Mouse (Mus musculus) lung, embryonic 16.5 days (tissue): ENCODE measurements around the gene Cdc14a. TPM values are rescaled to one million over a fixed set of nuclear protein-coding genes. Genes with fewer than 3 reads are reported as not detected.

Source experiments
- ATAC-seq: fragments of 200-750 bp; cut with Nextera tagmentation; 2 replicates; pipeline ENCODE4 v1.8.0; 2017; ENCODE audit warnings: low read depth, mild to moderate bottlenecking, moderate library complexity
- H3K27ac ChIP-seq: fragments of 300-500 bp; sonication (generic); 2 replicates; pipeline ENCODE4 v1.5.1; 2014; ENCODE audit warnings: mild to moderate bottlenecking, control low read depth, low read length
- H3K27me3 ChIP-seq: fragments of 300-500 bp; sonication (generic); 2 replicates; pipeline ENCODE4 v1.6.1; 2014; ENCODE audit warnings: low read depth, low read length, mixed read lengths; ENCODE audit not compliant: control insufficient read depth, insufficient read depth
- H3K36me3 ChIP-seq: fragments of 300-500 bp; sonication (generic); 2 replicates; pipeline ENCODE4 v1.6.1; 2014; ENCODE audit warnings: low read length; ENCODE audit not compliant: control insufficient read depth, insufficient read depth
- H3K4me1 ChIP-seq: fragments of 300-500 bp; sonication (generic); replicated peaks from 2 replicates; pipeline ENCODE4 v1.6.1; 2014; ENCODE audit warnings: low read length, mixed read lengths; ENCODE audit not compliant: control insufficient read depth, insufficient read depth
- H3K4me2 ChIP-seq: fragments of 300-500 bp; sonication (generic); 2 replicates; pipeline ENCODE4 v1.6.1; 2014; ENCODE audit warnings: low read depth, low read length, control low read depth
- H3K4me3 ChIP-seq: fragments of 300-500 bp; sonication (generic); 2 replicates; pipeline ENCODE4 v1.5.1; 2014; ENCODE audit warnings: mild to moderate bottlenecking, low read length, control low read depth
- H3K9ac ChIP-seq: fragments of 300-500 bp; sonication (generic); 2 replicates; pipeline ENCODE4 v1.6.1; 2014; ENCODE audit warnings: low read length, control low read depth
- H3K9me3 ChIP-seq: fragments of 300-500 bp; sonication (generic); 2 replicates; pipeline ENCODE4 v1.6.1; 2016; ENCODE audit warnings: low read length; ENCODE audit not compliant: control insufficient read depth
- WGBS: fragments of 180-500 bp; shearing (Covaris S2); extraction: QIAGEN DNeasy Blood & Tissue Kit; methylation state at CpG from one replicate; pipeline ENCODE4 v1.1.7; 2014; 5-methylcytosine and 5-hydroxymethylcytosine counted together
- polyA plus RNA-seq: library from polyadenylated mRNA; unstranded; fragments of >200 nt; fragmentation: Nextera tagmentation; extraction: Ambion mirVana; gene quantifications from 2 replicates; pipeline ENCODE4 v1.2.1, GENCODE M21; 2015

Gene Cdc14a
- polyA plus RNA-seq, 1 experiment from 2014 or later: 6.8 TPM

DNA sequence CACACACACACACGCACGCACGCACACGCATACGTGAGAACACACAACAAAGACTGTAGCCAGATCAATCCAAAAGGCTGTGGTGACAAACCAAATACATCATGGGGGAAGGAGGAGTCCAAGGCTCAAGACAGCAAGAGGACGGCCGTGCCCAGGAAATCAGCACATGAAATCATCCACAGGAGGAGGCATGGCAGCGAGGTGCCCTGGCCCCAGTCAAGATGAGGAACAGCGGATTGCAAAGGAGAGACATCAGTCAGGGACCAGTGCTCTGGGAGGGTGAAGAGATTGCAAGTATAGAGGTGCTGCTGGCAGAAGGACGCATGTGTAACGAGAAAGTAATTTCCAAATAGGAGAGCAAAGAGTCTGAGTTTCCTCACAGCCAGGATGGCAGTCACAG is 22.4 kb downstream of the Cdc14a start:
- Histone ChIP-seq H3K9ac (no peak overlapping the region), H3K4me1 (no peaks in the 10 kb centered on the region), H3K27ac (no peak overlapping the region), H3K27me3 (no peaks in the 10 kb centered on the region), H3K9me3 (no peaks in the 10 kb centered on the region), H3K36me3 (no peaks in the 10 kb centered on the region), H3K4me3 (no peak overlapping the region), H3K4me2 (no peak overlapping the region)
- ATAC-seq: no peak
- WGBS: 87% methylated on average over 11 of the region's 11 CpGs

- H3K9ac ChIP-seq: no peak overlapping the region
- no peaks in the 10 kb centered on the region for H3K36me3 ChIP-seq
- H3K4me1 ChIP-seq: no peaks in the 10 kb centered on the region
- ATAC-seq: no peak
- H3K27ac ChIP-seq: no peak overlapping the region
- H3K4me3 ChIP-seq: no peak overlapping the region
- H3K27me3 ChIP-seq: no peaks in the 10 kb centered on the region
- whole genome bisulfite sequencing: 73% methylated on average over 22 of the region's 22 CpGs
- H3K4me2 ChIP-seq: no peak overlapping the region
- H3K9me3 ChIP-seq: no peaks in the 10 kb centered on the region
These were observed 24.3 kb downstream of the Cdc14a start for GRCm38 (mm10) chr3:116399349-116400090.

- no peak overlapping the region for H3K4me2 ChIP-seq
- H3K4me3 ChIP-seq: no peak overlapping the region
- no peak overlapping the region for H3K9ac ChIP-seq
- no peaks in the 10 kb centered on the region for H3K9me3 ChIP-seq
- no peaks in the 10 kb centered on the region for H3K36me3 ChIP-seq
- no peaks in the 10 kb centered on the region for H3K27me3 ChIP-seq
- ATAC-seq: no peak
- no peaks in the 10 kb centered on the region for H3K4me1 ChIP-seq
- WGBS: 83% methylated on average over 10 of the region's 10 CpGs
- H3K27ac ChIP-seq: no peak overlapping the region
These were observed 25.3 kb downstream of the Cdc14a start for GRCm38 (mm10) chr3:116398543-116398942.

DNA sequence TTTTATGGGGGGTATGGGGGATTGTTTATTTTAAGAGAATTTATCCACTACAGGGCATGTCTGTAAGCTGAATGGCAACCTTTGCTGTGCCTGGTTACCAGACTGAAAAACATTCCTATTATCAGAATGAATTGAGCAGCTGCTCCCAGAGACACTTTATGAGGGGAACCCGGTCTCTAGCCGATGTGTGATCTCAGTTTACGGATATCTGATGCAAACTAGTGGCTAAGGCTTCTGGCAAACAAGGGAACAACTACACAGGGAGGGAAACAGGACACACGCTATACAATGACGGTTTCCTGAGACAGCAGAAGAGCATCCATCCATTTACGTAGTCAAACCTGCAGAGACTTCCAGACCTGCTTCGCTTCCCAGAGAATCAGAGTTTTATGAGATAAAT is 25.9 kb downstream of the Cdc14a start:
- 84% methylated on average over 7 of the region's 7 CpGs for WGBS

GRCm38 (mm10) chr3:116397341-116397740 is 26.5 kb downstream of the Cdc14a start:
- H3K9ac ChIP-seq: no peak overlapping the region
- H3K27ac ChIP-seq: no peak overlapping the region
- H3K4me3 ChIP-seq: no peak overlapping the region
- H3K36me3 ChIP-seq: peaks cover 1% of the 10 kb centered on the region; the same call in 1 of the 2 replicates
- no peak for ATAC-seq
- no peak overlapping the region for H3K4me2 ChIP-seq
- WGBS: 74% methylated on average over 6 of the region's 6 CpGs
- no peaks in the 10 kb centered on the region for H3K9me3 ChIP-seq
- no peaks in the 10 kb centered on the region for H3K4me1 ChIP-seq
- H3K27me3 ChIP-seq: no peaks in the 10 kb centered on the region

More for the DNA sequence above, 25.9 kb downstream of the Cdc14a start:
- H3K9ac ChIP-seq: no peak overlapping the region
- no peak for ATAC-seq
- no peak overlapping the region for H3K4me3 ChIP-seq
- no peaks in the 10 kb centered on the region for H3K4me1 ChIP-seq
- no peaks in the 10 kb centered on the region for H3K36me3 ChIP-seq
- no peak overlapping the region for H3K27ac ChIP-seq
- H3K27me3 ChIP-seq: no peaks in the 10 kb centered on the region
- H3K4me2 ChIP-seq: no peak overlapping the region
- no peaks in the 10 kb centered on the region for H3K9me3 ChIP-seq

DNA sequence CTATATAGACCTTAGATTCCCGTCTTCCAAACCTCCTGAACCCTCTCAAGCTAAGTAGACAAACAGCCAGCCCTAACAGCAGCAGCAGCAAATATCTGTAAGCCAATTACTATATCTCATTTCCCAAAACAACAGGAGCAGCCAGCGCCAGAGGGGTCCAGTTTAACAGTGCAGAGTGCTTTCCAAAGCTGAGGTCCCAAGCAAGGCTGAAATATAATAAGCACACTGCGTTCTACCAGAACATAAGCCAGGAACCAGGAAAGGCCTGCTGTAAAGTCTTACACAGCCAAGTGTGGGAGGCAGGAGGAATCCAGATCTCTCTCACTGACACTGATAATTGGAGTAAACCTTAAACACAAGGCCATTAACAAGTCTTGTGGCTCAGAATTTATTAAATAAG is 27.3 kb downstream of the Cdc14a start:
- 81% methylated on average over 3 of the region's 3 CpGs for WGBS
- no peak overlapping the region for H3K9ac ChIP-seq
- no peak overlapping the region for H3K4me2 ChIP-seq
- H3K4me1 ChIP-seq: no peaks in the 10 kb centered on the region
- no peaks in the 10 kb centered on the region for H3K9me3 ChIP-seq
- peaks cover 2% of the 10 kb centered on the region; the same call in 1 of the 2 replicates for H3K36me3 ChIP-seq
- ATAC-seq: no peak
- H3K27ac ChIP-seq: no peak overlapping the region
- H3K4me3 ChIP-seq: no peak overlapping the region
- no peaks in the 10 kb centered on the region for H3K27me3 ChIP-seq

- Histone ChIP-seq H3K27me3 (no peaks in the 10 kb centered on the region), H3K4me1 (no peaks in the 10 kb centered on the region), H3K4me2 (no peak overlapping the region), H3K9ac (no peak overlapping the region), H3K36me3 (peaks cover 2% of the 10 kb centered on the region; the same call in 1 of the 2 replicates), H3K9me3 (no peaks in the 10 kb centered on the region), H3K4me3 (no peak overlapping the region), H3K27ac (no peak overlapping the region)
- ATAC-seq: no peak
- WGBS: 54% methylated on average over 5 of the region's 5 CpGs
These were observed 28.9 kb downstream of the Cdc14a start for GRCm38 (mm10) chr3:116394885-116395390.

DNA sequence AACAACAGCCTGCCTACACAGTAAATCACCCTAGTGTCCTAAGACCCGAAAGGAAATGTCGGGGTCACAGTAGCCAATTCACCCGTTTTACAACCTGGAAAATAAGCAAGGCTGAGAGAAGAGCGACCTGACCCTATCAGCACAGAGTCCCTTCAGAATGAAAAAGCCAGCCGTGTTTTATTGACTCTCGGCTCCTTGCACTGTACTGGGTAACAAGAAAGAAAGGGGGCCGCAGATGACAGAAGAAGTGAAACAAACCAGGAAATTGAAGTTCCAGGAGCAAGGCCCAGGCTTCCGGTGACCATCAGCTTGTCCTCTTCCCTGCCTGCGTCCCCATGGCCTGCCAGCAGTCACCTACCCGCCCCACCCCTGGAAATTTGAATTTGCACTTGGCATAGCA is 32.4 kb downstream of the Cdc14a start:
- 0 out of 2 replicates have a peak, but pooled peaks cover 1% of the 10 kb centered on the region for H3K4me1 ChIP-seq
- no peak overlapping the region for H3K4me2 ChIP-seq
- H3K27me3 ChIP-seq: no peaks in the 10 kb centered on the region
- WGBS: 75% methylated on average over 10 of the region's 10 CpGs
- no peak overlapping the region for H3K27ac ChIP-seq
- no peaks in the 10 kb centered on the region for H3K9me3 ChIP-seq
- H3K9ac ChIP-seq: no peak overlapping the region
- peaks cover 2% of the 10 kb centered on the region; the same call in 1 of the 2 replicates for H3K36me3 ChIP-seq
- H3K4me3 ChIP-seq: no peak overlapping the region
- no peak for ATAC-seq

DNA sequence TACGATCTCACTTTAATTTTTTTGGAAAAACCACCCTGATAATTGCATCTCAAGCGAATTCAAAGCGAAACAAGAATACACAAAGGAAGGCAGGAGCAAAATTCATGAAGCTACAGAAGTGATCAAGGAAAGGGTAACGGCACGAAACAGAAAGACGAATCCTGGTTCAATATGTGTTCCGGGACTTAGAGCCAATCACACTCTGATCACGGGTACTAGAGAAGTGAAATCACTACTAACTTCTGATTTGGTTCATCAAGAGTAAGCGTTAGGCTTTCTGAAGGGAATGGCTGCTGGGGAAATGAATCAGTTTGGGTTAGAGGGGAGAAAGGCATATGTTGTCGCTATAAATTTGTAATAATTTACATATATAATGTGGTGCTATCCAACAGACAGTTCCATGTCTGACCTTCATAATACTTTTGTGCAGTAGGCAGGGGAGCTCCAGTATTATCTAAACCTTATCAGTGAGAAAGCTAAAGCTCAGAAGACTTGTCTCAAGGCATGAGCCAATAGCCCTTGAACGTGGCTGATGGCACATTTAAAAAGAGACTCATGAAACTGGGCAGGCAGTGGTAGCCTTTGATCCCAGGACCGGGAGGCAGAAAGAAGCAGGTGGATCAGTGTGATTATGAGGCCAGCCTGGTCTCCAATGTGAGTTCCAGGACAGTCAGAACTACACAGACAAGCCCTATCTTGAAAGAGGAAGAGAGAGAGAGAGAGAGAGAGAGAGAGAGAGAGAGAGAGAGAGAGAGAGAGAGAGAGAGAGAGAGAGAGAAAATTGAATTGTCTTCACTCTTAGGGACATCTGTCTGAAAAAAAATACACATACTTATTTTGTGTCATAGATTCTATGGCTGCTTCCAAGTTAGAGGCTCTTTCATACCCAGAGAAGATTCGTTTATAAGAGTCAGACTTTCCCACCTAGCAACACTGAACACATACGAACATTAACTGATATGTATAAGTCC is 34.0 kb downstream of the Cdc14a start:
- no peak for ATAC-seq

More for the DNA sequence above, 34.0 kb downstream of the Cdc14a start:
- H3K27ac ChIP-seq: no peak overlapping the region
- no peak overlapping the region for H3K4me2 ChIP-seq
- H3K4me3 ChIP-seq: no peak overlapping the region
- H3K9me3 ChIP-seq: no peaks in the 10 kb centered on the region
- peaks cover 2% of the 10 kb centered on the region; the same call in 1 of the 2 replicates for H3K36me3 ChIP-seq
- H3K27me3 ChIP-seq: no peaks in the 10 kb centered on the region
- 88% methylated on average over 14 of the region's 14 CpGs for WGBS
- H3K4me1 ChIP-seq: 0 out of 2 replicates have a peak, but pooled peaks cover 2% of the 10 kb centered on the region
- no peak overlapping the region for H3K9ac ChIP-seq
